ENCODE assay signal across 8 mouse cellular contexts in the genomic region with DNA sequence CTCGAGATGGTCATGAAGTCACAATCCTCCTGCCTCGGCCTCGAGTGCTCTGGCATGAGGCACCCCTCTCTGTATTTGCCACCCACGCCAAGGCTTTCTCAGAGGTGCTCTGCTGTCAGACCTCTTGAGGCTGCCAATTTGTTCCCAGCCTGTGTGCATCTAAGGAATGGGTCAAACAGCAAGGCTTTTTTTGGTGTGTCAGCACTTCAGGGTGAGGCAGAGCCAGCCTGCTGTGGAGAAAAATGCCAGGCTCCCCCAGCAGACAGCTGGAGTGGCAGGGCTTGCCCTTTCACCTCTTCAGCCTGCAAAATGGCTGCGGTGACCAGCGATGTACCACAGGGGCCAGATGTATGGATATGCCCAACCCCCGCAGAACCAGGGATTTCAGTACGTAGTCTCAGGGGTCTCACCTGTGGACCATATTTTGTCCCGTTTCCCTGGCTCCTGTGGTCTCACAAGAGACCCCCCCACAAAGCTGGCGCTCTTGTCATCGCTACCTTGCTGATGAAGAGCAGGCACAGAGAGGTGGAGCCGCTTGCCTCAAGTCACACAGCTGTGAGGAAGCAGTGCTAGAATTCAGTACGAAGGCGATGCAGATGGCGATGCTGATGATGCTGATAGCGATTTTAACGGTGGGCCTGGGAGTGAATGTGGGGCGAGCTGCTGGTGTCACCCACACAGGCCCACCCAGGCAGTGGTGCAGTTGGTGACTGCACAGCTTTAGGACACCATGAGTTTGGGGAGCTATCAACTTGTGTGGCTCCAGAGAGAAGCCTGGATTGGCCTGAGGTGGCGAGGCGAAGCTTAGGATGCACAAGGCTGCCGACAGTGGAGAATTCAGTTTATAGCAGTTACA. TPM values are rescaled to one million over a fixed set of nuclear protein-coding genes. Genes with fewer than 3 reads are reported as not detected.
A peak's percentile ranks its signal among the peaks of the same experiment; 100 is the strongest.
DNase-seq lines count a peak whose midpoint lies in the region; ATAC-seq lines count a peak whose summit lies in the region.

No protein-coding gene starts in this region.

- no peak for DNase-seq in heart, postnatal 36 days
- DNase-seq in adipocyte (ENCODE audit: low spot score): peak; percentile 4
- DNase-seq in adrenal gland, postnatal 25 days: no peak
- no peak for DNase-seq in spleen, postnatal 10 days (ENCODE audit: low spot score in 2 of 2)
- DNase-seq in layer of hippocampus, adult 11-12 months (ENCODE audit: low spot score): no peak

- peak overlapping the region; percentile 38; the same call in 1 of the 2 replicates for H3K9ac ChIP-seq in heart, embryonic 12.5 days
- H3K9ac ChIP-seq in kidney, embryonic 14.5 days (ENCODE audit: low read depth, low read length): no peak overlapping the region

- peak overlapping the region; percentile 50 for H3K4me2 ChIP-seq in heart, embryonic 12.5 days
- H3K4me2 ChIP-seq in kidney, embryonic 14.5 days (replicated peaks; ENCODE audit: low read depth, low read length): no peak overlapping the region

- H3K4me3 ChIP-seq in heart, embryonic 12.5 days: no peak overlapping the region
- no peak overlapping the region for H3K4me3 ChIP-seq in kidney, embryonic 14.5 days (ENCODE audit: low read length)

- peaks cover 18% of the 10 kb centered on the region for H3K4me1 ChIP-seq in heart, embryonic 12.5 days (replicated peaks)
- peaks cover 36% of the 10 kb centered on the region for H3K4me1 ChIP-seq in kidney, embryonic 14.5 days (ENCODE audit: control insufficient read depth, insufficient read depth, low read length)

- no peak; the same call in 1 of the 2 replicates for ATAC-seq in heart, embryonic 12.5 days (ENCODE audit: insufficient number of reproducible peaks, low FRiP score)
- ATAC-seq in kidney, embryonic 14.5 days (ENCODE audit: low FRiP score, low TSS enrichment): peak; percentile 44
- 0 out of 2 replicates have a peak, but pooled peaks have one; percentile 7 for ATAC-seq in megakaryocyte progenitor cell, adult 5-6 weeks (replicated peaks; ENCODE audit: poor library complexity)

- H3K36me3 ChIP-seq in heart, embryonic 12.5 days: no peaks in the 10 kb centered on the region
- no peaks in the 10 kb centered on the region for H3K36me3 ChIP-seq in kidney, embryonic 14.5 days (ENCODE audit: control insufficient read depth, insufficient read depth, low read length)

- no peaks in the 10 kb centered on the region for H3K9me3 ChIP-seq in heart, embryonic 12.5 days (replicated peaks)
- no peaks in the 10 kb centered on the region for H3K9me3 ChIP-seq in kidney, embryonic 14.5 days (ENCODE audit: control insufficient read depth, low read length)

- WGBS in heart, embryonic 12.5 days: 49% methylated on average over 21 of the region's 21 CpGs
- WGBS in kidney, embryonic 14.5 days: 62% methylated on average over 21 of the region's 21 CpGs

- H3K27me3 ChIP-seq in heart, embryonic 12.5 days (replicated peaks): peaks cover 24% of the 10 kb centered on the region
- H3K27me3 ChIP-seq in kidney, embryonic 14.5 days (ENCODE audit: control insufficient read depth, insufficient read depth, low read length): no peaks in the 10 kb centered on the region

- intact Hi-C loops in heart, postnatal 36 days (cut with DNase I): no loop called here

- H3K27ac ChIP-seq in heart, embryonic 12.5 days (ENCODE audit: poor library complexity, severe bottlenecking): peak overlapping the region; percentile 64; the same call in 1 of the 2 replicates
- H3K27ac ChIP-seq in kidney, embryonic 14.5 days (ENCODE audit: low read depth, low read length): peak overlapping the region; percentile 76

RNA-seq across cellular contexts. Expression of gene Irf8, which starts 15.3 kb away (rescaled TPM):
- 4.9 and 5.6 TPM in 2 replicates for polyA plus RNA-seq in heart, embryonic 12.5 days (2016; fragmentation: Nextera tagmentation; extraction: Ambion mirVana)
- 1 to 10 TPM; 3.9 to 5.6 TPM for total RNA-seq in heart, postnatal 36 days (2021)
- 5.6 and 5.7 TPM in 2 replicates for polyA plus RNA-seq in kidney, embryonic 14.5 days (2014; fragmentation: Nextera tagmentation; extraction: Ambion mirVana)
- total RNA-seq in megakaryocyte progenitor cell, adult 5-6 weeks (2015): 80.9 and 119 TPM in 2 replicates
- total RNA-seq in megakaryocyte progenitor cell, adult 5-6 weeks (2017): 154 and 205 TPM in 2 replicates
- 26.9 and 51.2 TPM in 2 replicates for total RNA-seq in adrenal gland, postnatal 25 days (2021)
